Mouse (Mus musculus) liver, embryonic 11.5 days (tissue): Measurements from ENCODE around the gene Metap1d. TPM values are rescaled to one million over a fixed set of nuclear protein-coding genes. Genes with fewer than 3 reads are reported as not detected.

ENCODE experiments used
- ATAC-seq: fragments of 200-750 bp; cut with Nextera tagmentation; replicated peaks from 2 replicates; pipeline ENCODE4 v1.8.0; 2017; ENCODE audit warnings: moderate number of reproducible peaks, mild to moderate bottlenecking, moderate TSS enrichment, moderate library complexity; ENCODE audit not compliant: low FRiP score
- DNase-seq: peaks from one replicate; pipeline ENCODE4 v3.0.0-alpha.2; 2017; ENCODE audit warnings: low spot score
- H3K27ac ChIP-seq: fragments of 300-500 bp; sonication (generic); 2 replicates; pipeline ENCODE4 v1.5.1; 2014; ENCODE audit warnings: mild to moderate bottlenecking, low read depth, low read length, control low read depth
- H3K27me3 ChIP-seq: fragments of 300-500 bp; sonication (generic); replicated peaks from 2 replicates; pipeline ENCODE4 v1.6.1; 2014; ENCODE audit warnings: low read length, mixed read lengths; ENCODE audit not compliant: control insufficient read depth, insufficient read depth
- H3K36me3 ChIP-seq: fragments of 300-500 bp; sonication (generic); 2 replicates; pipeline ENCODE4 v1.6.1; 2014; ENCODE audit warnings: mild to moderate bottlenecking, low read length, moderate library complexity, mixed read lengths; ENCODE audit not compliant: control insufficient read depth, insufficient read depth
- H3K4me1 ChIP-seq: fragments of 300-500 bp; sonication (generic); replicated peaks from 2 replicates; pipeline ENCODE4 v1.6.1; 2014; ENCODE audit warnings: low read length, mixed read lengths; ENCODE audit not compliant: control insufficient read depth, insufficient read depth
- H3K4me2 ChIP-seq: fragments of 300-500 bp; sonication (generic); 2 replicates; pipeline ENCODE4 v1.6.1; 2014; ENCODE audit warnings: mild to moderate bottlenecking, control low read depth, moderate library complexity
- H3K4me3 ChIP-seq: fragments of 300-500 bp; sonication (generic); 2 replicates; pipeline ENCODE4 v1.5.1; 2014; ENCODE audit warnings: low read depth, low read length, control low read depth
- H3K9ac ChIP-seq: fragments of 300-500 bp; sonication (generic); 2 replicates; pipeline ENCODE4 v1.6.1; 2014; ENCODE audit warnings: low read depth, low read length, control low read depth
- H3K9me3 ChIP-seq: fragments of 300-500 bp; sonication (generic); 2 replicates; pipeline ENCODE4 v1.6.1; 2016; ENCODE audit warnings: low read length, inconsistent platforms, mixed read lengths; ENCODE audit not compliant: control insufficient read depth
- WGBS: fragments of 180-500 bp; shearing (Covaris S2); extraction: QIAGEN DNeasy Blood & Tissue Kit; methylation state at CpG from one replicate; pipeline ENCODE4 v1.1.7; 2014; 5-methylcytosine and 5-hydroxymethylcytosine counted together
- polyA plus RNA-seq: library from polyadenylated mRNA; unstranded; fragments of >200 nt; fragmentation: Nextera tagmentation; extraction: Ambion mirVana; gene quantifications from 2 replicates; pipeline ENCODE4 v1.2.1, GENCODE M21; 2014

The Metap1d gene
- polyA plus RNA-seq, 1 experiment from 2014 or later = 37.7 TPM

DNA sequence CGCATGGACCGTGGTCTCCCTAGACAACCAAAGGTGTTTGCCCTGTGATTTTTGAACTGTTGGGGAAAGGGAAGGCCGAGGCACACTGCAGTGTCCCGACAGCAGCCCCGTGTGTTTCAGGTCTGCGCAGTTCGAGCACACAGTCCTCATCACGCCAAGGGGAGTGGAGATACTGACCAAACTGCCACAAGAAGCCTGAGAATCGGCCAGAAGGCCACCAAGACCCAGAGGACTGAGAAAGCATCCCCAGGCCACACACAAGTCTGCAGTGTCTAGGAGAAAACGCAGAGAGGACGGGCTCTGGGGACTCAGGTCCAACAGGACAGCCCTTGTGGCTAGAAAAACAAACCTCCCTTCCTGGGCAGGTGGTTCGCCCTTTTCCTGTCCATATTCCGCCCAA lies 71.7 kb downstream of the Metap1d start:
- Histone ChIP-seq H3K4me2 (no peak overlapping the region), H3K27ac (no peak overlapping the region), H3K4me1 (peaks cover 10% of the 10 kb centered on the region; the same call in 1 of the 2 replicates), H3K4me3 (no peak overlapping the region), H3K27me3 (peaks cover 72% of the 10 kb centered on the region), H3K36me3 (no peaks in the 10 kb centered on the region), H3K9me3 (no peaks in the 10 kb centered on the region), H3K9ac (no peak overlapping the region)
- WGBS = 35% methylated on average over 13 of the region's 13 CpGs
- no peak for ATAC-seq
- no peak for DNase-seq

- H3K9ac ChIP-seq = no peak overlapping the region
- no peaks in the 10 kb centered on the region for H3K36me3 ChIP-seq
- H3K9me3 ChIP-seq = no peaks in the 10 kb centered on the region
- ATAC-seq (no peak), DNase-seq (no peak)
- peaks cover 89% of the 10 kb centered on the region for H3K27me3 ChIP-seq
- no peak overlapping the region for H3K4me2 ChIP-seq
- no peak overlapping the region for H3K4me3 ChIP-seq
- no peak overlapping the region for H3K27ac ChIP-seq
- WGBS = 3% methylated on average over 10 of the region's 10 CpGs
- H3K4me1 ChIP-seq = peaks cover 10% of the 10 kb centered on the region; the same call in 1 of the 2 replicates
Observed at GRCm38 (mm10) chr2:71526595-71527322, 73.7 kb downstream of the Metap1d start.

GRCm38 (mm10) chr2:71527323-71528013 lies 74.4 kb downstream of the Metap1d start:
- no peaks in the 10 kb centered on the region for H3K36me3 ChIP-seq
- H3K9ac ChIP-seq = no peak overlapping the region
- peaks cover 10% of the 10 kb centered on the region; the same call in 1 of the 2 replicates for H3K4me1 ChIP-seq
- no peak overlapping the region for H3K27ac ChIP-seq
- WGBS = 3% methylated on average over 24 of the region's 24 CpGs
- no peak overlapping the region for H3K4me2 ChIP-seq
- no peak overlapping the region for H3K4me3 ChIP-seq
- H3K27me3 ChIP-seq = peaks cover 96% of the 10 kb centered on the region
- H3K9me3 ChIP-seq = no peaks in the 10 kb centered on the region
- DNase-seq (no peak), ATAC-seq (no peak)

GRCm38 (mm10) chr2:71528014-71528713 lies 75.1 kb downstream of the Metap1d start, which contains the start of gene Dlx1:
Gene Dlx1, plus strand, starts transcription at chr2:71528113.
- no peak for DNase-seq
- H3K36me3 ChIP-seq = no peaks in the 10 kb centered on the region
- peak within 1 kb of the TSS; percentile 59 for H3K4me3 ChIP-seq
- peak within 1 kb of the TSS; percentile 91 for H3K4me2 ChIP-seq
- no peak within 1 kb of the TSS for H3K9ac ChIP-seq
- no peak for ATAC-seq
- H3K27me3 ChIP-seq = peaks cover 97% of the 10 kb centered on the region
- peaks cover 9% of the 10 kb centered on the region; the same call in 1 of the 2 replicates for H3K4me1 ChIP-seq
- H3K27ac ChIP-seq = no peak within 1 kb of the TSS
- 1% methylated on average over 26 of the region's 26 CpGs for whole genome bisulfite sequencing
- H3K9me3 ChIP-seq = no peaks in the 10 kb centered on the region

GRCm38 (mm10) chr2:71528714-71529510 lies 75.8 kb downstream of the Metap1d start:
- Histone ChIP-seq H3K4me3 (peak overlapping the region; percentile 59), H3K27me3 (peaks cover 96% of the 10 kb centered on the region), H3K4me2 (peak overlapping the region; percentile 91), H3K4me1 (0 out of 2 replicates have a peak, but pooled peaks cover 6% of the 10 kb centered on the region), H3K27ac (no peak overlapping the region), H3K36me3 (no peaks in the 10 kb centered on the region), H3K9me3 (no peaks in the 10 kb centered on the region), H3K9ac (no peak overlapping the region)
- 1% methylated on average over 55 of the region's 57 CpGs for WGBS
- ATAC-seq (peak; percentile 44), DNase-seq (no peak)

GRCm38 (mm10) chr2:71529511-71530351 lies 76.7 kb downstream of the Metap1d start:
- ATAC-seq (peak; percentile 89), DNase-seq (peak; percentile 73)
- under 1% methylated on average over 54 of the region's 60 CpGs for WGBS
- Histone ChIP-seq H3K36me3 (no peaks in the 10 kb centered on the region), H3K9ac (no peak overlapping the region), H3K27ac (no peak overlapping the region), H3K4me2 (peak overlapping the region; percentile 91), H3K4me3 (peak overlapping the region; percentile 59), H3K9me3 (no peaks in the 10 kb centered on the region), H3K27me3 (peaks cover 98% of the 10 kb centered on the region), H3K4me1 (0 out of 2 replicates have a peak, but pooled peaks cover 6% of the 10 kb centered on the region)

DNA sequence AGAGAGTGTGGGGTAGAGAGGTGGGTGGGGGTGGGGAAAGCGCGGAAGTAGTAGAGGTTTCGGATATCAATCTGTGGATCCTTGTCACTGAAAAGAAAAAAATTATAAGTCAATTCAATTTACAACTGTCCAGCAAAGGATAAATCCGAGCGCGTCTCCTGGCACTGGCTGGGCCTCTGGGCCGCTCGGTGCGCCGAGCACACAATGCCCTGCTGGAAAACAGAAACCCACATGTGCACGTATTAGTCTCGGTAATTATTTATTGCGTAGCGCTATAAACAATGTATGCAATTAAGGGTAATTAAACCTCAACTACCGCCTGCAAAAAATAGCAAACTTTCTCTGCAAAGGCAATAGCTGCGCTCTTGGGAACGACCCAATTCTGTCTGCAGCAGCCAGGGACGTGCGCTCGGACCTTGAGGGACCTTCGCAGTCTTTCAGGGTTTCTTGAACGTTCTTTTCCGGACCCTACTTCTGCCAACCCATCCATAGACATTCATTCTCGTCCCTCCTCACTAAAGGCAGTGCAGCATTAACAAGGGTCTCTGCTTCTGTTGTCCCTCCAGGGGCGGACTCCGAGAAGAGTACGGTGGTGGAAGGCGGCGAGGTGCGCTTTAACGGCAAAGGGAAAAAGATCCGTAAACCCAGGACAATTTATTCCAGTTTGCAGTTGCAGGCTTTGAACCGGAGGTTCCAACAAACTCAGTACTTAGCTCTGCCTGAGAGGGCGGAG lies 77.5 kb downstream of the Metap1d start:
- 2% methylated on average over 34 of the region's 34 CpGs for WGBS
- H3K4me2 ChIP-seq = peak overlapping the region; percentile 91; the same call in 1 of the 2 replicates

More for the DNA sequence above, 77.5 kb downstream of the Metap1d start:
- H3K27ac ChIP-seq = no peak overlapping the region
- H3K27me3 ChIP-seq = peaks cover 96% of the 10 kb centered on the region
- no peak for ATAC-seq
- H3K9me3 ChIP-seq = no peaks in the 10 kb centered on the region
- H3K4me1 ChIP-seq = 0 out of 2 replicates have a peak, but pooled peaks cover 6% of the 10 kb centered on the region
- DNase-seq = no peak
- H3K9ac ChIP-seq = no peak overlapping the region
- peak overlapping the region; percentile 59; the same call in 1 of the 2 replicates for H3K4me3 ChIP-seq
- H3K36me3 ChIP-seq = no peaks in the 10 kb centered on the region
